Mouse (Mus musculus): ENCODE measurements around the gene Lhx4.

Gene Lhx4

DNA sequence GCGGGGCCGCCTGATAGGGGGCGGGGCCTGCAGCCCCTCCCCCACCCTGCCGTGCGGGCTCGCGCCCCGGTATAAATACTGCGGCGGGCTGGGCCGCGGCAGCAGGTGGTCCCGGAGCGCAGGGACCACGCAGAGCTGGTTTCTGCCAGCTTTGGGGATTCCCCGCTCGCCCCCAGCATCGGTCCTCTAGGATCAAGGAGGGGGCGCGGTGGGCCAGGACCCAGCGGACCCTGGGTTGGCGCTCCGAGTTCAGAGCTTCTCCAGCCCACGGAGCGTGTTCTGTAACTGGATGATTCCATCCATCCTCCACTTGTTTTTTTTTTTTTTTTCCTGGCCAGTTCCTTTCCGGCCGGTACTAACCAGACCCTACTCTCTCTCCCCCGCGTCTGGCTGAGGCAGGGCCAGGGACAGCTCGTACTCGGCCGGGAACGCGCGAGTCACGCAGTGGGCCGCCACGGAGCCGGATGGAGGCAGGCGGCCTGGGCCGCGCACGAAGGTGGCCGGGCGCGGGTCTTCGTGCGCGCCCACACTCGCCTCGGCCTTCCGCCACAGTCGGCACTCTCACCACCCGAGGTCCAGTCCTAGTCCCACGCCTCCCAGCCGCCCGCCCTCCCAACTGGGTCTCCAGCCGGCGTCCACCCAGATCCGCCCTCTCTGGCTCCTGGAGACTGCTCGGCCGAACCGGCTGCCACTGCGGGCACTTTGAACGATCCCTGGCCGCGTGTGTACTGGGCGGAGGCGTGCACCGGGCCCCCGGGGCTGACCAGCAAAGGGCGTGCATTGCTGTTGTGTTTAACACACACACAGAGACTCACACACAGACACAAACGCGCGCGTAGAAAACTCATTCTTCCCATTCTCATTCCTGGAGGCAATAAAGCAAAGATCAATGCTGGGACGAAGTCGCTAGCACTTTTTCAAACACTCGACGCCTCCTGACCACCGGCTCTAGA, 8.8 kb downstream of the Lhx4 start:
- DNase-seq (ENCODE audit: low spot score in 2 of 2) = peak in 1 of 2 experiments; percentile 19

DNA sequence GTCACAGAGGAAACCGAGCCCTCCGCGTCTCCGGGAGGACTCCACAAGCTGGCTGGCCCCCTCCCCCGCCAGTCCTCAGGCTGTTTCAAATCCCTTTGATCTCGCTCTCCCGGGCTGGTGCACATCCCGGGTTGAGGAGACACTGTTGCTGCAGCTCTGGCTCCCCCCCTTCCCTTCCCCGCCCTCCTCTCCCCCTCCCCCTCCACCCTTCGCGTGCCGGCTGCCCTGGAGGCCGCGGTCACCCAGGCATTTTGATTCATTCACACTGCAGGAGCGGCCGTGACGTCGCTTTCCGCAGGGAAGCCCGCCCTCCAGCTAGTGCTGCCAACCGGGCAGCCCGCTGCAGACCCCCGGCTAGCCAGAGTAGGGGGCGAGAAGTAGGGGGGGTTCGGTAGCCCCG, 9.5 kb downstream of the Lhx4 start:
- DNase-seq (ENCODE audit: low spot score in 2 of 2) = peak in 1 of 2 experiments; percentile 11

DNA sequence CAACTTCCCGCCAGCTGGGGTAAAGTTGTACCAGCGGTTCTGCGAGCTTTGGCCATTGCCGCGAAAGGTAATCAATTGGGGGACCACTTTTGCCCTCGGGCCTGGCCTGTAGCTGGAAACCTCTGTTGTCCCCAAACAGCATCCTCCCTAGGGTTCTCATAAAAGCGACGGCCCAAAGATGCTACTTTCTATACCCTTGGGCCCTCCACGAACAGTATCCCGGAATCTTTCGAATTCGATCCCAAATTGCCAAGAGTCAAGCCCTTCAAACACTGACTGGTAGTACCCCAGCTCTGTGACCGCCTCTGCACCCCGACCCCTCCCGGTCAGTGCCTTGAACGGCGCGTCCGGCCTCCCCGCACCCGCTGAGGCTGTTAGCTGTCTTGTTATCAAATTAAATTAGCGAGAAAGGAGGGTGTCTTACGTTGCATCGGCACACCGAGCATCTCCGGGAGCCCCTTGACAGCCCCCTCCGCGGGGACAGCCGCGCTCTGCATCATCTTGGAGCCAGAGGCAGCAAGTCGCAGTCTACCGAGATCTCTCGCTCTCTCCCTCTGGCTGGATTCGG, 10.0 kb downstream of the Lhx4 start:
- DNase-seq (ENCODE audit: low spot score in 2 of 2) = peak in 1 of 2 experiments; percentile 8

GRCm38 (mm10) chr1:155740622-155741377, 10.7 kb downstream of the Lhx4 start:
- peak in 1 of 2 experiments; percentile 31 for DNase-seq (ENCODE audit: low spot score in 2 of 2)

DNA sequence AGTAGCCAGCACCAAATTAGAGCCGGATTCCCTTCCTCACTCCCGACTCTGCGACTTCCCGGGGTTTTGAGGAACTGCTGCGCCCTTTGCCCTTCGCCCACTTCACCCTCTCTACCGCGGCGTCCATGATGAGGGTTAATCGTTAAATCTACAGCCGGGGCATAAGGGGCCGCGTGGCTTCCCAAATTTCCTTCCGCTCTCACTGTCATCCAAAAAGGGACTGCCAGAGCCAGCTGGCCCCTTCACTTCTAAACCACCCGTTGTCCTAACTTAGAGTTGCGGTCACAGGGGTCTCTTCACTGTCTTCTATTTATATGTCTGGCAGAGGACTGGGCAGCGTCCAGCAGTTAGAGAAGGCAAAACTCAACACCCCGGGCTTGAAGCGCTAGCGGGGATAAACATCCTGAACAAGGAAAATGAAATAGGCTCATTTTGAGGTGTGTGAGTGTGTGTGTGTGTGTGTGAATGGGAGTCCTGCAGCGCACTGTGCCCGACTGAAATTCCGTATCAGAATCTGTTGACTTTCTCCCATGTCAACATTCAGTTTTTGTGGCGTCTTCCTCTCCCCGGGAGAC, 13.6 kb downstream of the Lhx4 start:
- no peak for DNase-seq (ENCODE audit: low spot score in 2 of 2)

GRCm38 (mm10) chr1:155737017-155737808, 14.3 kb downstream of the Lhx4 start:
- peak in 1 of 2 experiments; percentile 16 for DNase-seq (ENCODE audit: low spot score in 2 of 2)

DNA sequence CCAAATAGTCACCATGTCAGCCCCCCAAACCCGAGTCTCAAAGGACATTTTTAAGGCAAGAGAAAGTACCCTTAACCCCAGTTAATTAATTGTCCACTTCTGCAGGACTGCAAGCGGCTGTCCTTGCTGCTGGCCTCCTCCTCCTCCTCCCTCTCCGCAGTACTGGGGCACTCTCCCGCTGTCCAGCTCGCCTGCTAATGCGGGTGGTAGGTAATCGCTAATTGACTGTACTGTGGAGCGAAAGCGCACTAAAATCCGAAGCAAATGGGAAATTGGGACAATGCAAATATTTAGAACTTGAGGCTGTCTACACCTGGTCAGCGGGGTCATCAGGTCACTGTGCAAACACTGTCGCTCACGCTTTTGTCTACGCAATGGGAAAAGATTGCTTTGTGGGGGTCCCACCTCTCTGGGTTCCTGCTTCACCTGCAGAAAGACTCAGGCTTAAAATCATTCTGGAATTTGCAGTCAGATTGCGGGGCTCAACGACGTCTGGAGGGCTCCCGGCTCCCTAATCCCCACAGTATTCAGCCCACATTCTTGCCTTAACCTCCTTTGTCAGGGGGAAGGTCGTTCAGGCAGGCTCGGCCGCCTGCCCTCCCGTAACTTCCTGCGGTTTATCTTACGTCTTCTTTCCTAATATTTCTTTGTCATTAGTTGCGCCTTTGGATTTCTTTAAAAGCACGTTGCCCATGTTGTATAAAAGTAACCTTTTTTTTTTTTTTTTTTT, 15.2 kb downstream of the Lhx4 start:
- no peak for DNase-seq (ENCODE audit: low spot score in 2 of 2)

DNA sequence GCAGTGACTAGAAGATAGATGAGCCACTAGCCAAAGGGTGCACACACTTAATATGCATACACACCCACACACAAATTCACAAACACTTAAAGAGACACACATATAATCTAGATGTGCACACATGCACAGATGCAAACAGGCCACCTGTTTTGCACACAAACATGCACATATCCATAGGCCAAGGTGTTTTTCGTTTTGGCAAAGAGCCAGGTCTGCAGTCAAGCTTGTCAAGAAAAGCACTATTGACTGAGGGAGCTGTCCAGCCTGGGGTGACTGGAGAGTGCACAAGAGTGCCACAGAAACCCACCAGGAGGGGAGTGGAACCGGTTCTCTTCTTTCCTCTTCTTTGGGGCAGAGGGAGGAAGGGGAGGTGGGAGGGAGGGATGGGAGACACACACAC, 20.3 kb downstream of the Lhx4 start:
- no peak for DNase-seq (ENCODE audit: low spot score in 2 of 2)

GRCm38 (mm10) chr1:155729113-155729795, 22.2 kb downstream of the Lhx4 start:
- DNase-seq (ENCODE audit: low spot score in 2 of 2) = no peak

DNA sequence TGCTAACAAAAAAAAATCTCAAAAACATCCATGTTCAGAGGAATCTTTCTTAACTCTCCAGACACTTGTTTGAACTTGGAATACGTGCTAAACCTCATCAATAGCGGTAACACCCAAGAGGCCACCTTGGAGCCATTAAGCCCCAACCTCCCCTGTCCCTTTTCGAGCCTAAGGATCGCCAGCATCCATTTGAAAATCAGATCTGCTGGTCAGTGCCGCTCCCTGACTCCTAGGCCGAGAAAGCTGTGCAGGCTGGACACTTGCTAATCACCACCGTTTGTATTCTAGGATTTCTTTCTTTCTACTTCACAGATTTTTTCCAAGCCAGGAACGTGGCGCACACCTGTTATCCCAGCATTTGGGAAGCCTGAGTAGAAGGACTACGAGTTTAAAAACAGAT, 23.7 kb downstream of the Lhx4 start:
- no peak for DNase-seq (ENCODE audit: low spot score in 2 of 2)

DNA sequence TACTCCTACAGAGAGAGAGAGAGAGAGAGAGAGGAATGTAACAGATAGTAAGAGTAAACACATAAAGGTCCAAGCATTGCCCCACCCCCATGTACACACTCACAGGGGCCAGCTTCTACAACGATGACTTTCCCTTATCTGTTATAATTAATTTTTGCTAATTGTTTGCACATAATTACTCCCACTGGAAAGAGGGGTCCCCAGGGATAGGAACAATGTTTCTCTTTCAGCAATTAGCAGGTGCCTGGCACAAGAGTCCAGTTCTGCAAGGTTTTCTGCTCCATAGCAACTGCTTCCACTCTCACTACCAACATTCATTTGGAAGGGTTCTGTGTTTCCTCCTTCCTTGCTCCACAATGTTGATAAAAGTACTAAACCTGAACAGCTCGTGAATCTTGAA, 25.6 kb downstream of the Lhx4 start:
- DNase-seq (ENCODE audit: low spot score in 2 of 2) = no peak

DNA sequence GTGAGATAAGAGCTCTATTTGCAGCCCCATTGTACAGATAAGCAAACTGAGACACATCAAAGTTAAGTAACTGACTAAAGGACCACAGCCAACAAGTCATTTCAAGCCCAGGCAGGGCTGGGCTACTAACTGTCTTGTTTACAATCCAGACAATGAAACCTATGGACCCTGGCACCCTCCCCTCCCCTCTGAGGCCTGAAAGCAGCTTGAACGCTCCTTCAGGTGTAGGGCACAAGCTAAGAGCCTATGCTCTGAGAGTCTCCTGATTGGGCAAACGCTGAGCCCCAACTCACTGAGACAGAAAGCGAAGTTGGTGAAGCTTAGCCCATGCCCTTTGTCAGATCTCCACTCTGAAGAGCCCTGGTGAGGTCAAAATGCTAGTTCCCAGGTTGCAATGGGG, 27.2 kb downstream of the Lhx4 start:
- DNase-seq (ENCODE audit: low spot score in 2 of 2) = no peak

DNA sequence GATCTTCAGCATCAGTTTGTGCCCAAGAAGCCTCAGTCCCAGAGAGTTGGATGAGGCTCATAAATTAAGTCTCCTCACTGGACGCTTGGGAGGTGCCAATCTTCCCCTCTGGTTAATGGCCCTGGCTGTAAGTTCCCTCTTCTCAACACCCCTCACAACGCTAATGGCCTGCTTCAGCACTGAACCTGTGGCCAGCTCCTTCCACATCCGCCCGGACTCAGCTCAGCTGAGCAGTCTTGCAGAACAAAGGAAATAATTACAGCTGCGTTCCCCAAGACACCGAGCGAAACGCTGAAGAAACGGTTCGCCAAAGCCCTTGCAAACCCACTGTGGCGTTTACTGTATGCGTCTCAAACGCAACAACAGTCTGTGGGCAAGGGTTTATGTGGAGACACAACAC, 29.3 kb downstream of the Lhx4 start:
- peak in 1 of 2 experiments; percentile 10 for DNase-seq (ENCODE audit: low spot score in 2 of 2)

DNA sequence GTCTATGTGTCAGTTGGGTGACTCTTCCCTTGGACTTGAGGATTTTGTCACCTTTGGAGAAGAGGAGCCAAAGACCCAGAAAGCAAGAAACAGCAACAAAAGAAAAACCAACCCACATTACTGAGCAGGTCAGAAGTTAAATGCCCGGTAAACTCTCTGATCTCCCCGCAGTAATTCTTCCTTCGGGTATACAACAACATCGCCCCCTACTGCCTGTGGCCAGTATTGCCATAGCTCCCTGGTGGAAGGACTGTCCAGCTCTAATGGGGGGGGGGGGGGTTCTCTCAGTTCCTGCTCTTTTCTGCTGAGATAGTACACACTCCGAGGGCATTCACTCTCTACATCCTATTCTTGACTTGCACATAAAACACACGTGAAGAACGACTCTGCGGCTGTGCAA, 30.0 kb downstream of the Lhx4 start:
- no peak for DNase-seq (ENCODE audit: low spot score in 2 of 2)

DNA sequence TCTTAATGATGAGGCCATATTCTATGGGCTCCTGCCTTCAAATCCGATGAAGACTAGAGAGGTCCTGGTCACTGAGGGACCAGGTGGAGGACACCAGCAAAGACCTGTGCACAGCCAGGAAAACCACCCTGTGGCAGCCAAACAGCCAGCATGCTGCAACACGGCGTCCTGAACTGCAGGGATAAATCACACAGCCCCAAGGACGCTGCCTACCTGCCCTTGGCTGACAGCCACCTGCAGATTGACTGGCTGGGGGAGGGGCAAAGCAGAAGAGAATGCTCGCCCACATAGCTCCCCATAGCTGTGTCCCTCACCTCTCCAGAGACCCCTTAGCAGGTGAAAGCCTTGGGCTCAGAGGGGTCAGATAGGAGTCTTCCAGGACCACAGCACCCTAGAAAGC, 31.5 kb downstream of the Lhx4 start:
- no peak for DNase-seq (ENCODE audit: low spot score in 2 of 2)

- no peak for DNase-seq (ENCODE audit: low spot score in 2 of 2)
These were observed 32.6 kb downstream of the Lhx4 start for GRCm38 (mm10) chr1:155718851-155719250.

DNA sequence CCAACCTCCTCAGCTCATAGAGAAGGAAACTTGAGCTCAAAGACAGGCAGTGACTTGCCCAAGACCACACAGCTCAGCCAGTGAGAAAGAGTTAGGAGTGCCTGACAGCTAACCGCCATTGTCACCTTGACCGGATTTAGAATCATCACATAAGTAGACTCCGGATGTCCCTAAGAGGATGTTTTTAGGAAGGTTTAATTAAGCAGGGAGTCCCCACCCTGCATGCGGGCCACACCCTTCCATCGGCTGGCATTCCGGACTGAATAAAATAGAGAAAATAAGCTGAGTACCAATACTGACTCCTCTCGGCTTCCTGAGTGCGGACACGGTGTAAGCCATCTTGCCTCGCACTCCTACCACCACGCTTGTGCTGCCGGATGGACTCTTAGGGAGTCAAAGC, 34.2 kb downstream of the Lhx4 start:
- no peak for DNase-seq (ENCODE audit: low spot score in 2 of 2)

GRCm38 (mm10) chr1:155715366-155715765, 36.1 kb downstream of the Lhx4 start:
- no peak for DNase-seq (ENCODE audit: low spot score in 2 of 2)

DNA sequence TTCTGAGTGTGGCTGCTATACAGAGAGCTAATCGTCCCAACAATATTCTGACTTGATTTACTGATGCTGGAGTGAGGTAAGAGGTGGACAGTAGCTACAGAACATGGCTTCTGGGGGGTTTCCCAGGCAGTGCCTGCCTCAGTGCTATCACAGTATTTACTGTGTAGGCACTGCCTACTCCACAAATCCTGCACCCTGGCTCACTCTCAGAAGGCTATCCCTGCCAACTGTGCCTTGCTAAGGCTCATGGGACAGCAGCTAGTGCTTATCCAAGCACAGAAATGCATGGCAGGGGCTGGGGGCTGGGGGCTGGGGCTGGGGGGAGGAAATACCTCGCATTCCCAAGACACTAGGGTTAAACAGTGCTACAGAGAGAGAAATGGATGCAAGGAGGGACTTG, 38.2 kb downstream of the Lhx4 start:
- DNase-seq (ENCODE audit: low spot score in 2 of 2) = no peak

GRCm38 (mm10) chr1:155704182-155704581, 47.3 kb downstream of the Lhx4 start:
- DNase-seq (ENCODE audit: low spot score in 2 of 2) = no peak

All from urinary bladder, adult 18-20 months (tissue).